Mouse (Mus musculus): ENCODE measurements around the gene H2-Ab1. TPM values are rescaled to one million over a fixed set of nuclear protein-coding genes. Genes with fewer than 3 reads are reported as not detected.

H2-Ab1 gene
- total RNA-seq, 2 experiments from 2014 or later = 1.6 to 1.9 TPM

GRCm38 (mm10) chr17:34240366-34240765, 17.1 kb upstream of the H2-Ab1 start:
- no peak for DNase-seq

GRCm38 (mm10) chr17:34240916-34241315, 16.6 kb upstream of the H2-Ab1 start:
- no peak for DNase-seq

GRCm38 (mm10) chr17:34244656-34245055, 12.8 kb upstream of the H2-Ab1 start:
- DNase-seq = no peak

GRCm38 (mm10) chr17:34247047-34247446, 10.4 kb upstream of the H2-Ab1 start:
- no peak for DNase-seq

GRCm38 (mm10) chr17:34248764-34249163, 8.7 kb upstream of the H2-Ab1 start:
- DNase-seq = no peak

GRCm38 (mm10) chr17:34249361-34249760, 8.1 kb upstream of the H2-Ab1 start:
- DNase-seq = no peak

- DNase-seq = no peak
Observed at GRCm38 (mm10) chr17:34249878-34250277, 7.6 kb upstream of the H2-Ab1 start.

GRCm38 (mm10) chr17:34251666-34252065, 5.8 kb upstream of the H2-Ab1 start:
- DNase-seq = no peak

- no peak for DNase-seq
Observed at GRCm38 (mm10) chr17:34256501-34256900, 988 bp upstream of the H2-Ab1 start.

- no peak for DNase-seq
Observed at GRCm38 (mm10) chr17:34260551-34260950, 3.1 kb downstream of the H2-Ab1 start.

- peak; percentile 37 to 54 for DNase-seq
Observed at GRCm38 (mm10) chr17:34261502-34261901, 4.0 kb downstream of the H2-Ab1 start.

GRCm38 (mm10) chr17:34263068-34263467, 5.6 kb downstream of the H2-Ab1 start:
- DNase-seq = peak; percentile 31 to 58

- no peak for DNase-seq
Observed at GRCm38 (mm10) chr17:34263811-34264371, 6.4 kb downstream of the H2-Ab1 start.

GRCm38 (mm10) chr17:34264452-34265351, 7.2 kb downstream of the H2-Ab1 start:
- no peak for DNase-seq

GRCm38 (mm10) chr17:34268262-34268661, 10.8 kb downstream of the H2-Ab1 start:
- DNase-seq = no peak

GRCm38 (mm10) chr17:34268748-34269147, 11.3 kb downstream of the H2-Ab1 start:
- no peak for DNase-seq

- DNase-seq = no peak
Observed at GRCm38 (mm10) chr17:34269817-34270216, 12.3 kb downstream of the H2-Ab1 start.

- no peak for DNase-seq
Observed at GRCm38 (mm10) chr17:34270230-34270629, 12.7 kb downstream of the H2-Ab1 start.

GRCm38 (mm10) chr17:34270940-34271339, 13.5 kb downstream of the H2-Ab1 start:
- DNase-seq = no peak

- DNase-seq = no peak
Observed at GRCm38 (mm10) chr17:34272102-34272501, 14.6 kb downstream of the H2-Ab1 start.

- no peak for DNase-seq
Observed at GRCm38 (mm10) chr17:34280499-34281038, 23.1 kb downstream of the H2-Ab1 start.

- DNase-seq = no peak
Observed at GRCm38 (mm10) chr17:34281836-34282235, 24.3 kb downstream of the H2-Ab1 start.

- DNase-seq = no peak
Observed at GRCm38 (mm10) chr17:34285371-34285770, 27.9 kb downstream of the H2-Ab1 start.

GRCm38 (mm10) chr17:34285848-34286247, 28.4 kb downstream of the H2-Ab1 start:
- no peak for DNase-seq
